Mouse (Mus musculus) testis, postnatal 10 days (tissue): ENCODE data around the gene Cenpi.
"Not testable (repeated sequence)": the region's sequence is repeated elsewhere in the genome, so short reads cannot be mapped to it uniquely, and the experiment has no call there.

Experiments used
- DNase-seq: peaks from one replicate; pipeline ENCODE4 v3.0.0; 2021; ENCODE audit warnings: low spot score

Cenpi gene

GRCm38 (mm10) chrX:134307534-134308274, at the start of gene Cenpi:
Gene Cenpi, plus strand, starts transcription at chrX:134308084.
- DNase-seq, result peak; percentile 89

DNA sequence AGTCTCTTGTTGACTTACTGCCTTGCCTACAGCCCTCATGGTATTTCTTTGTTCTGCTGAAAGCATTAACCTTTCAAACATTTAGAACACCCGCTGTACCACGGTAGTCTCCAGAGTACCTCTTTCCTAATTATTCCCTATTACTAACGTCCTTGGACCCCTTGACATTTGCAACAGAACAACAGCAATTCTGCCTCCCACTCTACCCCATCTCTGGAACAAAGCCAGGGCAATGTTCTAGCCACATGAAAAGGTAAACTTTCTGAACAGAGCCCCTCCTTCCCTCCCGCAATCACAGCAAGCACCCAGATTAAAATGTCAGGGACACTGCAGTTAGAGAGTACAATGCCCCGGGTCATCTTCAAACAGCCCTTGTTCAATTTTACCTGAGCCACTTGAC, 46.7 kb upstream of the Cenpi start:
- no peak for DNase-seq

DNA sequence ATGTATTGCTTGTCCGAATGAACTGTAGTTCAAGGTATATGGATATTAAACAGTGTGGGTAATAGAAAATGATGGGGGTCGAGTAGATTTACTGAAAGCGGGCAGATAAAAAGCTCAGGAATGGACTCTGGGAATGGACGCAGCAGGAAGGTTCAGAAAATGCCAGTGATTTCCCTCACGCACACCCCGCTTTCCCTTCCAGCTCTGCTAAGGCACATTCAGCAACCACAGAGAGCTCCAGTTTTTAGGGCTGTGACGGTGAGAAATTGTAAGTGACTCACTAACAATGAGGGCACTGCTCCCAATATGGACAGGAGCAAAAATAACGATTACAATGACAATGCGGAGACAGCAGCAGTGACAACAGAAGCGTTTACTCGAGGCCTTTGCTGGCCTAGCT, 45.8 kb upstream of the Cenpi start:
- no peak for DNase-seq

DNA sequence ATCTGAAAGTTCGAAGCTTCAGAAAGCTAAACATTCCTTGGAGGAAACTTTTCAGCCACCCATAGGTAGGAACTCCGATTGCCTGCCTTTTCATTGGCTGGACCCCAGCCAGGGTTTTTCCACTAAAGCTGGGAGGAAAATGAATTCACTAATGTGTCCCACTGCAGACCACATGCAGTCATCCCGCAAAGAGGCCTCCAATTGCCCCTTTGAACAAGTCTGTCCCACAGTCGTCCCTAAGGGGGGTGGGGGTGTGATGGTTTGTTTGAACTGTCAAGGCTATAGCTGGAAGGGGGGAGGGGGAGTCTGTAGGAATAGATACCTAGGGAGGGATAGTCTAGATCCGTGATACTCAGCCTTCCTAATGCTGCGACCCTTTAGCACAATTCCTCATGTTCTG, 32.2 kb upstream of the Cenpi start:
- peak; percentile 60 for DNase-seq

GRCm38 (mm10) chrX:134276275-134277160, 31.4 kb upstream of the Cenpi start, which contains the start of gene Trmt2b:
Gene Trmt2b, minus strand, starts transcription at chrX:134276984.
- DNase-seq, result peak; percentile 72

GRCm38 (mm10) chrX:134280531-134280930, 27.4 kb upstream of the Cenpi start:
- DNase-seq, result no peak

DNA sequence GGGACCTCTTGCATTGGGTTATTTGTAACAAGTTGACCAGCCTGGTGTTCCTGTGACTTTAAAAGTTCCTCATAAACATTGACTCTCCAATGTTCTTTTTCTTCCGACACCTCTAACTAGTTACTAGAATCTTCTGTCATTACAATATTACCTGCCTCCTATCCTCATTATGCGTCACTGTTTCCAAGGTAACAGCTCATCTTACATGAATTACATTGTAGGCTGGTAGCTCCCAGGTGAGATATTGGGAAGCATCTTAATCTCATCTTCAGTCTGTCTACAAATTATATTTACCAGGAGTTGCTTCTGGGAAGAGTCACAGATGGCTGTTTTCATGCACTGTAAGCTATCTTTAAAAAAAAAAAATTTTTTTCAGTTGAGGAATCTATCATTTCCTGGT, 22.8 kb upstream of the Cenpi start:
- no peak for DNase-seq

DNA sequence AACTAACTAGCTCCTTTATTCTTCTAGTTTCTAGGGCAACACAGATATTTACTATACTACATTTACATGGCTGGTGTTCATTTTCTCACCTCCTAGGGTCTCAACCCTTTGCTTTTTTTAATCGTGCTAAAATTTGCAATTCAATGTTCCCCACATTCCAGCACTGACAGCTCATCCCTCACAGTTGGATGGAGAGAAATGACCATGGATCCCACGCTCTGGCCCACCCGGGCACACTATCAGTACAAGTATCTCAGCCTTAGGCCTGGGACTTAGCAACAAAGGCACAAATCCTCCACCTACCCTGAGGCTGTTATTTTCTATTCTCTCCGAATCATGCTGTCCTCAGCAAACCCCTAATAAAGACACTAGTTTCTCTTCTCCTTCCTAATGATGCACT, 22.1 kb upstream of the Cenpi start:
- no peak for DNase-seq

- no peak for DNase-seq
Observed at GRCm38 (mm10) chrX:134287305-134287704, 20.6 kb upstream of the Cenpi start.

- DNase-seq, result peak; percentile 73
Observed at GRCm38 (mm10) chrX:134296301-134296700, 11.6 kb upstream of the Cenpi start.

DNA sequence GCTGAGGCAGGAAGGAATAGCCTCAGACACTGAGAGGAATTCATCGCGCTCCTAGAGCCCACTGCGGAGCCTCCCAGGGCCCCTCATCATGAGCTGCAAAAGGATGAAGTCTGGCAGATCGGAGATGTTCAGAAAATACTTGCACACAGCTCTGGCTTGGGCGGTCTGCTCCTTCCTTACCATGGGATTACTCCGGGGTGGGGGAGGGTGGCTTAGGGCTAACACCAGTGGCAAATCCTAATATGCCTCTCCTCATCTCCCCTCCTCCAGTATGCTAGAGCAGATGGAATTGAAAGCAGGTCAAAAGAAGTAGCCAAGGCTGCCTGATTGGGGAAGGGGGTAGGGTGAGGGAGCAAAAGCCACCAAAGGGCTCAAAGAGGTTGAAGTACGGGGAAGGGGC, 11.1 kb upstream of the Cenpi start:
- peak; percentile 43 for DNase-seq

GRCm38 (mm10) chrX:134297195-134297594, 10.7 kb upstream of the Cenpi start:
- DNase-seq, result no peak

DNA sequence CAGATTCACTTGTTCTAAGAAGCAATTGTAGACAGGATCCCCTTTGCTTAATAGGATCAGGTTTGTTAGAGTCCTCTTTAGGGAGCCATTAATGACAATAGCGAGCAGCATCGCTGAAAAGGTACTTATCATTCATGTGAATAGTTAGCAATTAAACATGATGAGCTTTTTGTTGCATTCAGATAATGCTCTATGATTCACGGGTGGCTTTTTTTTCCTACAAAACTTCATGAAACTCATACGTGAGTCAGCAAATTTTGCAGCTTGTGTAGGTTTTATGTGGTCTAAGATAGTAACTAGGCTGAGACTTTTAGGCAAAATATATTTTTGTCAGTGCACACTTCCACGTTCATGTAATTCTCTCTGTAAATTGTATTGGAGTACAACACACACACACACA, 7.7 kb upstream of the Cenpi start:
- no peak for DNase-seq

DNA sequence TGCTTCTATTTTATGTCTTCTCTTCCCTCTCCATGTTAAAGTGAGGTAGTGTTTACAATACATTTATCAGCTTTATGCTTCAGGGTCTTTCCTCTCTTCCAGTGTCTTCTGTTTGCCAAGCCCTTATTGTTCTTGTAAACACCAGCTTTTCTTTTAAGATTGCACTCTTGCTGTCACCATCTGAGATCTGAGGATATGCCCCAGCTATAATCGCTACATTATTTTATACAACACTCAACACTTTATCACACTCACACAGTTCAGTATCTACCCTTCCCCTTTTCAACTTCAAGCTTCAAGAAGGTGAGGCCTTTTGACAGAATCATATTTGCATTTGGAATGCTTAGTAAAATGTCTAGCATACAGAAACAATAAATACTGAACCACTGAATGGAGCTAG, 4.6 kb upstream of the Cenpi start:
- DNase-seq, result no peak

GRCm38 (mm10) chrX:134308275-134308634, 371 bp downstream of the Cenpi start:
- DNase-seq, result no peak

DNA sequence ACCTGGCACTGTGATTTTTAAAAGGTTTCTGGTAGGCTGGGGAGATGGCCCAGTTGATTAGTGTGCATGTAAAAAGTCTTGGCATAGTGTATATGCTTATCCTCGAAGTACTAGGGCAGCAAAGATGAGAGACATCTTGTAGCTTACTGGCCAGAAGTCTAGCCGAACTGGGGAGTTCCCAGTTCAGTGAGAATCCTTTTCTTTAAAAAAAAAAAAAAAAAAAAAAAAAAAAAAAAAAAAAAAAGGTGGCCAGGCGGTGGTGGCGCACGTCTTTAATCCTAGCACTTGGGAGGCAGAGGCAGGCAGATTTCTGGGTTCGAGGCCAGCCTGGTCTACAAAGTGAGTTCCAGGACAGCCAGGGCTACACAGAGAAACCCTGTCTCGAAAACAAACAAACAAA, 3.3 kb downstream of the Cenpi start:
- DNase-seq, result not testable (repeated sequence)

GRCm38 (mm10) chrX:134319153-134319932, 11.5 kb downstream of the Cenpi start:
- DNase-seq, result peak; percentile 58

GRCm38 (mm10) chrX:134333280-134333679, 25.4 kb downstream of the Cenpi start:
- DNase-seq, result peak; percentile 61

DNA sequence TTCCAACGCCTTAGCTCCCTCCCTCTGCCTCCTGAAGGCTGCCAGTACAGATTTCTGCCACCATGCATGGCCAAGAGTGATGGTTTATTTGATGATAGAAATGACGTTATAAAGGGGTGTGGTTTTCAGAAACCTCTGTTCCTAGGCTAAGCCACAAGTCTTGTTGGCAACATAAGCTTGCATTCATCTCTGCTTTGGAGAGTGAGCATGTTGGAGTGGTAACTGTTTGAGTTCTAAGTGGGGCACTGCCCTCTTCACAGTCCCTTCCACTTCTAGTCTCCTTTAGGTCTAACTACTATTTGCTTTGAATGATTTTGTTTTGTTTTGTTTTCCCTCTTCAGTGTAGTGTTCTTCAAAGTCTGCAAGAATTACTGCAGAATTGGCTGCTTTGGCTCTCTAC, 34.9 kb downstream of the Cenpi start:
- no peak for DNase-seq

- no peak for DNase-seq
Observed at GRCm38 (mm10) chrX:134350205-134350604, 42.3 kb downstream of the Cenpi start.

DNA sequence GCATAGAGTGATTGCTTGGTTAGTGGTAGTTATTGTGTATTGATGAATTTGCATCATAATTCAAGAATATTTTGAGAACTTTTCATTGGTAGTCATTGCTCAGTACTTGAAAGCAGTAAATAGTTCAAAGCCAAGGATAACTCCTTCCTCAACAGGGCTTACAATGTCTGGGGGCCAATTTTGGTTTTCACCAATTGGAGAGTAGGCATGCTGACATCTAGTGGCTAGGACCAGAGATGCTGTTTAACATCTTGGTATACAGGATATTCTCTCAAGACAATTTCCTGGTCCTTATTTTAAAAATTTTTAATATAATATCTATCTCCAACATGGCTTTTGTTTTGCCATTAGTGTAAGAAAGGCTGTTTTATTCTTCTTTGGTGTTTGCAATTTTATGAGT, 46.0 kb downstream of the Cenpi start:
- DNase-seq, result no peak

- DNase-seq, result no peak
Observed at GRCm38 (mm10) chrX:134359336-134359735, 51.5 kb downstream of the Cenpi start.

DNA sequence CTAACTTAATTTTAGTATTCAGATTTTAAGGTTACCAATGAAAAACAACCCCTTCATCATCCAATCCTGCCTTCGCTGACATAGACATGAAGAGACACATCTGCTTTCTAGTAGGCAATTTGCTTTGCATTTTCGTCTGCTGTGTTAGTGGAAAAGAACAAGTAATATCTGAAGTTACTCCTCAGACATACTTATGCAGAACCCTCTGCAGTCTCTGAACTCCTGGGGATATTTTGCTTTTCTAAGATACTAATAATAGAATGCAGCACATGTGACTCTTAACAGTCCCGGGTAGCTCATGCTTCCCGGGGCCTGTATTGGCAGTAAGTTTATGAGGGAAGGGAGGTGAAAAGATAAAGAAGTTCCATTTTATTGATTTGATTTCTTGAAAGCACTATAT, 54.3 kb downstream of the Cenpi start:
- DNase-seq, result no peak
